Mouse (Mus musculus): ENCODE results near the gene Diaph2. TPM values are rescaled to one million over a fixed set of nuclear protein-coding genes. Genes with fewer than 3 reads are reported as not detected.
"Not testable (repeated sequence)": the region's sequence is repeated elsewhere in the genome, so short reads cannot be mapped to it uniquely, and the experiment has no call there.

Gene Diaph2
- polyA plus RNA-seq, 1 experiment from 2014 or later: 6.6 TPM

DNA sequence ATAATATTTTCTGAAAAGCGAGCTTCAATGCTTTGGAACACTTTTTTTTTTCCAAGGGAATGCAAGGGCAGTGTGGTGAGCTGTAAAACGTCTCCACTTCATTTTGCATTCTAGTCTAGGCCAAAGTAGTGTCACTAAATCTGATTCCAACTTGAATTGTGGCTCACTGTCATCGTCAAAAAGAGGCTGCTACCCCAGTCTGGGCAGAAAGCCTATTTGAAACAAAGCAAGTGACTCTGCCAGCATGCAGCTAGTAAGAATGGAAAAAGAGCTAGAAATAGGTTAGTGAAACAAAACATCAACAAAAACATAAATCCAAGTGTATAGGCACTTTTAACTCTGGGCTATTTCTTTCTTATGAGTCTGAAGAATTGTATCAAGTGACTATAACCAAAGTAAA lies 653.7 kb downstream of the Diaph2 start:
- Histone ChIP-seq H3K4me2 (replicated peaks) (no peak overlapping the region), H3K9me3 (replicated peaks) (no peaks in the 10 kb centered on the region), H3K4me3 (no peak overlapping the region), H3K27ac (no peak overlapping the region), H3K9ac (no peak overlapping the region), H3K36me3 (no peaks in the 10 kb centered on the region), H3K4me1 (no peaks in the 10 kb centered on the region), H3K27me3 (no peaks in the 10 kb centered on the region)
- 53% methylated on average over 3 of the region's 3 CpGs for WGBS
- no peak for ATAC-seq (ENCODE audit: low FRiP score)

DNA sequence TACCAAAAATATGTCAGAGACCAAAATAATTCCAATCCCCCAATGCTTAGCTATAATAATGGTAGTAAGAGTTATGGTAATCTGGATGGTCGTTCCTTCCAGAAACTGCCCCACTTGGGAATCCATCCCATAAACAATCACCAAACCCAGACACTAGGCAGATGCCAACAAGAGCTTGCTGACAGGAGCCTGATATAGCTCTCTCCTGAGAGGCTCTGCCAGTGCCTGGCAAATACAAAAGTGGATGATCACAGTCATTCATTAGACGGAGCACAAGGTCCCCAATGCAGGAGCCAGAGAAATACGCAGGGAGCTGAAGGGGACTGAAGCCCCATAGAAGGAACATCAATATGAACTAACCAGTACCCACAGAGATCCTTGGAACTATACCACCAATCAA lies 657.9 kb downstream of the Diaph2 start:
- WGBS: 90% methylated on average over 3 of the region's 3 CpGs
- not testable (repeated sequence) for H3K4me1 ChIP-seq

DNA sequence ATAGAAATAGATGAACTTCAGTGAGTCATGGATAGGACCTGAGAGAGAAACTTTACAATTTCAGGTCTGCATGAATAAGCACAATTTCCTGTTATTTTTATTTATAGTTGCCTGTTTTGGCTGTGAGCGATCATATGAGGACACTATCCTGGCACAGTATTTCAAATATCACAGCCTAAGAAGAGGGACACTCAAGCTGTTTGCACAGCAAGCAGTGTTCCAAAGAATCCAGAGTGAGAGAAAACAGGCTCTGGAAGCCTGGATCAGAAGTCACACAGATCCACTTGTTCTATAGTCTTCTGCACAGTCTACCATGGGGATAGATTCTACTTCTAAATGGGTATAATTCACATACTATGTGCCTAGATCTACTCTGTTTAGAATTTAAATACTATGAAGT lies 659.4 kb downstream of the Diaph2 start:
- ATAC-seq (ENCODE audit: low FRiP score): no peak
- H3K27ac ChIP-seq: no peak overlapping the region

More for the DNA sequence above, 657.9 kb downstream of the Diaph2 start:
- not testable (repeated sequence) for ATAC-seq (ENCODE audit: low FRiP score); H3K9me3 ChIP-seq (replicated peaks); H3K27ac ChIP-seq; H3K4me3 ChIP-seq; H3K9ac ChIP-seq; H3K4me2 ChIP-seq (replicated peaks); H3K27me3 ChIP-seq; H3K36me3 ChIP-seq

DNA sequence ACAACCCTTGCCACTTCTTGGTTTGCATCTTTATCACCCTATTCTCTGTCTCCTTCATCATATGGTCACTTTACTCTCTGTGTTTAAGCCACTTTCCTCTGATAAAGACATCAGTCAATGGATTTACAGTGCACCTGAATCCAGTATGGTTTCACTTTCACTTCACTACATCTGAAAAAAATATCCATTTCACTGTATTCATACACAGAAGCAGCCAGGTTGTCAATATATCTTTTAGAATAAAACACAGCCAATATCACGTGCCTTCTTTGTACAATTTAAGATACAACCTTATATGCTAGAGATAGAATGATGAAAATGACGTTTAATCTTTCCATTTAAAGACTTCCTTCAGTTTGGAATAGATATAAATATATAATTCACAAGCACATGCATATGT lies 673.6 kb downstream of the Diaph2 start:
- no peaks in the 10 kb centered on the region for H3K4me1 ChIP-seq
- no peak overlapping the region for H3K9ac ChIP-seq
- H3K36me3 ChIP-seq: no peaks in the 10 kb centered on the region
- H3K4me3 ChIP-seq: no peak overlapping the region
- no peaks in the 10 kb centered on the region for H3K27me3 ChIP-seq
- H3K9me3 ChIP-seq (replicated peaks): no peaks in the 10 kb centered on the region
- H3K4me2 ChIP-seq (replicated peaks): no peak overlapping the region
- no peak for ATAC-seq (ENCODE audit: low FRiP score)
- no peak overlapping the region for H3K27ac ChIP-seq
- WGBS: 80% methylated on average over 2 of the region's 2 CpGs

More for the DNA sequence above, 659.4 kb downstream of the Diaph2 start:
- Histone ChIP-seq H3K9me3 (replicated peaks) (no peaks in the 10 kb centered on the region), H3K4me1 (no peaks in the 10 kb centered on the region), H3K4me3 (no peak overlapping the region), H3K27me3 (no peaks in the 10 kb centered on the region), H3K9ac (no peak overlapping the region), H3K4me2 (replicated peaks) (no peak overlapping the region), H3K36me3 (no peaks in the 10 kb centered on the region)
- WGBS: 91% methylated on average over 1 of the region's 1 CpGs

DNA sequence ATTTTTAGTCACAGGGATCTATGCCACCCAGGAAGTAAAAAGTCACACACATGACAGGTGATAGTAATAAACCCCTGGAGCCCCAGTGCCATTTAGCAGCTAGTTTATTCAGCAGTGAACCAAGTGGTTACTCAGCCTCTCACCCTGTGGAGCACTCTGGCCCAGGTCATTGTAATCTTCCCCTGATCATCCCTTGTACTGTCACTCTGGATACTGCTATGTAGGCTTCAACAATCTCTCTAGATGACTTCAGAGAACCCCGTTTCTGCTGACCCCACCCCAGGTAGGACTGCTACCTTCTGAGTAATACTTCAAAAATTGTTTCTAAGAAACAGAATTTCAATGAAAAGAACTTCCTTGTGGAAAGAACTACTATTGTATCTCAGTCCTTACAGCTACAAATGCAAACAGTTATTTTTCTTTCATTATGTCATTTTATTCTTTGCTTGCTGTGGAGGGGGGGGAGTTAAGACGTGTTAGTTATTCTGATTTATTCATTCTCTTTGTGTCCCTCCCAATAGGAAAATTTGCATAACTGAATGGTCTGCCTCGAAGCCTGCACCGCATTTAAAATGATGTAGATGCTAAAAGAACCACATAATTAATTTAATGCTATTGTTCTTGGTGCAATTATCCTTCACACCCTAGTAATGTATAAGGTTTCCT lies 702.4 kb downstream of the Diaph2 start:
- ATAC-seq (ENCODE audit: low FRiP score): no peak
- 36% methylated on average over 4 of the region's 4 CpGs for WGBS
- Histone ChIP-seq H3K9me3 (replicated peaks) (no peaks in the 10 kb centered on the region), H3K9ac (no peak overlapping the region), H3K36me3 (no peaks in the 10 kb centered on the region), H3K27me3 (no peaks in the 10 kb centered on the region), H3K4me1 (no peaks in the 10 kb centered on the region), H3K4me2 (replicated peaks) (no peak overlapping the region), H3K27ac (no peak overlapping the region), H3K4me3 (no peak overlapping the region)

DNA sequence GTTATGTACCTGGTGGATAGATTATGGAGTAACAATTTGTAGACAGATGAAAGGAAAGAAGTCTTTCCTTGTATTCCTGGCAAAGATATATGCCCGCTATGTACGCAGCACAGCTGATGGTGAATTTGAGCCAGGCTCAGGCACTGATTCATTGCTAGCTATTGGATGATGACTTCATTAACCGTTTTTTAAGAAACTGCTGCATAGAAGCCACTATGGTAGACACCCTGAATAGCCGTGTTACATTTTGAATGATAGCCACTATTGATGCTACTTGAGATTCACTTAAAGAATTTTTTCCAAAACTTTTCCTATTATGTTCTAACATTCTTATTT lies 702.9 kb downstream of the Diaph2 start:
- Histone ChIP-seq H3K27me3 (no peaks in the 10 kb centered on the region), H3K9ac (no peak overlapping the region), H3K4me3 (no peak overlapping the region), H3K27ac (no peak overlapping the region), H3K4me1 (no peaks in the 10 kb centered on the region), H3K4me2 (replicated peaks) (no peak overlapping the region), H3K36me3 (no peaks in the 10 kb centered on the region), H3K9me3 (replicated peaks) (no peaks in the 10 kb centered on the region)
- no peak for ATAC-seq (ENCODE audit: low FRiP score)
- 69% methylated on average over 4 of the region's 4 CpGs for WGBS

DNA sequence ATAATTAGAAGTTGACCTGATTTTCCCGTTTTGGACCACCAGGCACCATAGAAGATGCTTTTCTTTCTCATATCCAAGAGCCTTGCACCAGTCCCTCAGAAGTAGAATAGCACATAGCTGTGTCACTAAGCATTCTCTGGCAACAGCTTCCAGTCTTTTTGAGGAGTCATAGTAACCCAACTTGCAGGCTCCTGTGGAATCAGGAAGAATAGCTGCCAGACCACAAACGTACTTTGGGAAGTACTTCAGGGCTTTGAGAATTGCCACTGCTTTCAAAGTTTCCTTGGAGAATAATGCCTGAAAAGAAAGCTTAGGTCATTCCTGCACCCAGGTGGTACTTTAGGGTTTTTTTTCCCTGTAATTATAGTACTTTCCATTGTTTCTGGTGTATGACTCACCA lies 723.6 kb downstream of the Diaph2 start:
- Histone ChIP-seq H3K4me2 (replicated peaks) (no peak overlapping the region), H3K27me3 (no peaks in the 10 kb centered on the region), H3K4me1 (no peaks in the 10 kb centered on the region), H3K9ac (no peak overlapping the region), H3K27ac (no peak overlapping the region), H3K36me3 (no peaks in the 10 kb centered on the region), H3K4me3 (no peak overlapping the region), H3K9me3 (replicated peaks) (no peaks in the 10 kb centered on the region)
- no peak for ATAC-seq (ENCODE audit: low FRiP score)
- 58% methylated on average over 2 of the region's 2 CpGs for WGBS

DNA sequence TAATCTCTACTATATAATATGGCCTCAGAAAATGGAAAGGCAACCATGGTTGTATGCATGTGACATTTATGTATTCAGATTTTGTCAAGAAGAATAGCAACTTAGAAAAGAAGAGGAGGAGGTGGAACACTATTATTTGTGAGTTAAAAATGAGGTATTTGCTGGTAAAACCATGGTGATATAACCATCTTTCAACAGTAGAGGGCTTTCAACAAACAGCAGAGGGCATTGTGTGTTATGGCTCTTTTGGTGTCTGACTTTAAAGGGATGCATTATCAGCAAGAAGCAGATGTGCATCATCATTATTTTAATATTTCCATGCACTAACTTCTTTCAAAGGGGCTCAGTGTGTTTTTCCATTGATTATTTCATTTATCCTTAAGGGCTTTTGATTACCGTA lies 731.3 kb downstream of the Diaph2 start:
- no peak for ATAC-seq (ENCODE audit: low FRiP score)
- Histone ChIP-seq H3K27me3 (no peaks in the 10 kb centered on the region; the same call in 1 of the 2 replicates), H3K9me3 (replicated peaks) (no peaks in the 10 kb centered on the region), H3K9ac (no peak overlapping the region), H3K4me2 (replicated peaks) (no peak overlapping the region), H3K27ac (no peak overlapping the region), H3K4me3 (no peak overlapping the region), H3K4me1 (no peaks in the 10 kb centered on the region), H3K36me3 (no peaks in the 10 kb centered on the region)
- WGBS: 92% methylated on average over 1 of the region's 1 CpGs

DNA sequence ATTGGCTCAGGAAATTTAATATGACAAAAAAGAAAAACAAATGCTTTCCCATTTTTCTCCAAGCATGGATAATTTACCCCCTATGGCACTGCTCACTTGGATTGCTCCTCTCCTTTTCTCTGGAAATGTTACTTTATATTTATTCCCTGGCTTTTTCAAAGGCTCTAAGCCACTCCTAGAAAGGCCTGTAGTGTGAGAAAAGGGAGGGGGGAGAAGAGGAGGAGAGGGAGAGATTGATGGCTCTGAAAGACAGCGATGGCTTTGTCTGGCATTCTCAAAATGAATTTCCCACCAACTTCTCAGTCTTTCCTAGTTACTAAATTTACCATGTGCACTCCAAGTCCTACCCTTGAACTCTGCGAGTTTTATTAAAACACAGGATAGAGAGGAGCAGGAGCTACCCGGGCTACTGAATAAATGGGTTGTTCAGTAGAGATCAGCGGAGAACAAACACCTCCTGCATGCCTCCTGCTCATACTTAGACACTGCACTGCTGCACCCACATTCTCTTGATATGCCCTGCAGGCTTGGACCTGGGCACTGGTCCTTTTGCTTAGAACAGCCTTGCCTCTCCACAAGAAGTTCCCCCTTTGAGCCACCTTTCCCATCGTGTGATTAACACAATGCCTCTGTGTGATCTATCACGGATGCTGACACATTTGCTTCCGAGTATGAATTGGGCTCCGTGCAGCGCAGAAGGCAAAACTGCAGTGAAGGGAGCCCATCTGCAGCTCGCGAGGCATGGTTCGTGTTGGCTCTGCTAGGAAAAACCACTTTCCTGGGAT lies 753.3 kb downstream of the Diaph2 start:
- 0 out of 2 replicates have a peak overlapping the region, but pooled peaks have one; percentile 2 for H3K4me3 ChIP-seq
- H3K9ac ChIP-seq: no peak overlapping the region
- no peaks in the 10 kb centered on the region for H3K4me1 ChIP-seq
- peak; percentile 69; the same call in 1 of the 2 replicates for ATAC-seq (ENCODE audit: low FRiP score)
- H3K27ac ChIP-seq: 0 out of 2 replicates have a peak overlapping the region, but pooled peaks have one; percentile 4
- WGBS: 51% methylated on average over 12 of the region's 12 CpGs
- H3K27me3 ChIP-seq: peaks cover 4% of the 10 kb centered on the region; the same call in 1 of the 2 replicates
- H3K4me2 ChIP-seq (replicated peaks): peak overlapping the region; percentile 33
- no peaks in the 10 kb centered on the region for H3K36me3 ChIP-seq
- no peaks in the 10 kb centered on the region for H3K9me3 ChIP-seq (replicated peaks)

DNA sequence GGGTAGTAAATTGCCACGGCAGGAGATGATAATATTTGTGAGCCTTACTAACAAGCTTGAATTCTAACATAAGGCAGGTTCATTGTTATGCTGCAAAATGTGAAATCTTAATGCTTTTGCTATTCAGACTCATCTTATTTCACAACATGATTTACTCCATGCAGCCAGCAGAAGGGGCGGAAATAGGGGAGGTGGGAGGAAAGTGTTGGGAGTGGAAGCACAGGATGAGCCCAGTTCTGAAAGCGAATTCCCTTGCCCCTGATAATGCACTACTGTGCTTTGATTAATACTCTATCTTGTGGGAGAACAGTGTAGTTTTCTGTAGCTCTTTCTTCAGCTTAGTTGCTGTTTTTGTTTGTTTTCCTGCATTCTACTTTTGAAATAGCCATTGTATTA lies 753.9 kb downstream of the Diaph2 start:
- no peak overlapping the region for H3K9ac ChIP-seq
- H3K4me2 ChIP-seq (replicated peaks): peak overlapping the region; percentile 33
- H3K4me3 ChIP-seq: no peak overlapping the region
- H3K9me3 ChIP-seq (replicated peaks): no peaks in the 10 kb centered on the region
- no peak for ATAC-seq (ENCODE audit: low FRiP score)
- H3K36me3 ChIP-seq: no peaks in the 10 kb centered on the region
- H3K4me1 ChIP-seq: no peaks in the 10 kb centered on the region
- no peak overlapping the region for H3K27ac ChIP-seq
- 58% methylated on average over 3 of the region's 3 CpGs for WGBS
- peaks cover 4% of the 10 kb centered on the region; the same call in 1 of the 2 replicates for H3K27me3 ChIP-seq

DNA sequence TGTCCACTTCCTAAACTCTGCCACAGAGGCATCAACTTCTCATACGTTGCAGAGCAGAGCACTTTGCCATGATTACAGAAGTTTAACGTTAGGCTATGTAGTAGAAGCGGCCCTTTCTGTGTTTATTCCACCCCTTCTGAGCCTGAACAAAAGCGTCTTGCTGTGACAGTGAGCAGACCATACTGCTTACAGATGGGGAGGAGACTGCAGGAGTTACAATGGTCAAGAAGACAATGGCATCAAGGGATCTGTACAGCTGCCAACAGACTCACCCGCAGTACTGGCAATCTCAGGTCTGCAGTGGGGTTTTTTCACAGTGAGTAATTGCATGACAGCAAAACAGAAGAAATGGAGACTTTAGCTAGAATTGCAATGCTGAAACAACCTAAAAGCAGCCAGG lies 756.1 kb downstream of the Diaph2 start:
- Histone ChIP-seq H3K36me3 (no peaks in the 10 kb centered on the region), H3K4me1 (no peaks in the 10 kb centered on the region), H3K9ac (no peak overlapping the region), H3K4me3 (no peak overlapping the region), H3K27me3 (peaks cover 4% of the 10 kb centered on the region; the same call in 1 of the 2 replicates), H3K4me2 (replicated peaks) (no peak overlapping the region), H3K9me3 (replicated peaks) (no peaks in the 10 kb centered on the region), H3K27ac (no peak overlapping the region)
- 22% methylated on average over 5 of the region's 5 CpGs for WGBS
- 0 out of 2 replicates have a peak, but pooled peaks have one; percentile 48 for ATAC-seq (ENCODE audit: low FRiP score)
